Mouse (Mus musculus): ENCODE data around the gene Palld. TPM values are rescaled to one million over a fixed set of nuclear protein-coding genes. Genes with fewer than 3 reads are reported as not detected.

Palld gene
- total RNA-seq, 2 experiments from 2014 or later = 91.3 to 94.6 TPM

GRCm38 (mm10) chr8:61873994-61874393 lies 28.5 kb downstream of the Palld start:
- intact Hi-C loops (cut with DNase I) = loop anchor here (2.0 kb wide), 1 partner anchor 175 kb away; no protein-coding TSS in a partner anchor
- no peak for DNase-seq

- no peak for DNase-seq
- intact Hi-C loops (cut with DNase I) = no loop called here
These were observed 34.0 kb downstream of the Palld start for GRCm38 (mm10) chr8:61868481-61868880.

GRCm38 (mm10) chr8:61866920-61867319 lies 35.6 kb downstream of the Palld start:
- no peak for DNase-seq
- intact Hi-C loops (cut with DNase I) = no loop called here

GRCm38 (mm10) chr8:61865365-61865764 lies 37.1 kb downstream of the Palld start:
- no peak for DNase-seq
- intact Hi-C loops (cut with DNase I) = no loop called here

GRCm38 (mm10) chr8:61851270-61851669 lies 51.2 kb downstream of the Palld start:
- DNase-seq = no peak

GRCm38 (mm10) chr8:61848581-61849162 lies 53.8 kb downstream of the Palld start:
- intact Hi-C loops (cut with DNase I) = no loop called here
- no peak for DNase-seq

More at GRCm38 (mm10) chr8:61851270-61851669, 51.2 kb downstream of the Palld start:
- intact Hi-C loops (cut with DNase I) = no loop called here

GRCm38 (mm10) chr8:61847494-61847893 lies 55.0 kb downstream of the Palld start:
- DNase-seq = no peak
- intact Hi-C loops (cut with DNase I) = no loop called here

- no peak for DNase-seq
- intact Hi-C loops (cut with DNase I) = no loop called here
These were observed 57.5 kb downstream of the Palld start for GRCm38 (mm10) chr8:61844992-61845391.

GRCm38 (mm10) chr8:61844575-61844974 lies 57.9 kb downstream of the Palld start:
- intact Hi-C loops (cut with DNase I) = no loop called here
- DNase-seq = no peak

GRCm38 (mm10) chr8:61843776-61844175 lies 58.7 kb downstream of the Palld start:
- peak in 1 of 2 experiments; percentile 5 for DNase-seq
- intact Hi-C loops (cut with DNase I) = no loop called here

- intact Hi-C loops (cut with DNase I) = no loop called here
- no peak for DNase-seq
These were observed 69.3 kb downstream of the Palld start for GRCm38 (mm10) chr8:61833211-61833610.

- DNase-seq = no peak
- intact Hi-C loops (cut with DNase I) = no loop called here
These were observed 70.5 kb downstream of the Palld start for GRCm38 (mm10) chr8:61831944-61832343.

- intact Hi-C loops (cut with DNase I) = no loop called here
- DNase-seq = no peak
These were observed 71.7 kb downstream of the Palld start for GRCm38 (mm10) chr8:61830821-61831220.

- intact Hi-C loops (cut with DNase I) = no loop called here
These were observed 77.9 kb downstream of the Palld start for GRCm38 (mm10) chr8:61824563-61824962.

GRCm38 (mm10) chr8:61823157-61823556 lies 79.3 kb downstream of the Palld start:
- intact Hi-C loops (cut with DNase I) = no loop called here
- DNase-seq = no peak

More at GRCm38 (mm10) chr8:61824563-61824962, 77.9 kb downstream of the Palld start:
- no peak for DNase-seq

- intact Hi-C loops (cut with DNase I) = no loop called here
- DNase-seq = no peak
These were observed 98.7 kb downstream of the Palld start for GRCm38 (mm10) chr8:61803764-61804163.

GRCm38 (mm10) chr8:61802840-61803239 lies 99.7 kb downstream of the Palld start:
- intact Hi-C loops (cut with DNase I) = no loop called here
- no peak for DNase-seq

GRCm38 (mm10) chr8:61797391-61797947 lies 105.0 kb downstream of the Palld start:
- intact Hi-C loops (cut with DNase I) = no loop called here
- no peak for DNase-seq

GRCm38 (mm10) chr8:61796537-61797050 lies 105.9 kb downstream of the Palld start:
- DNase-seq = no peak
- intact Hi-C loops (cut with DNase I) = no loop called here

GRCm38 (mm10) chr8:61789946-61790345 lies 112.5 kb downstream of the Palld start:
- intact Hi-C loops (cut with DNase I) = no loop called here

GRCm38 (mm10) chr8:61789289-61789688 lies 113.2 kb downstream of the Palld start:
- DNase-seq = no peak
- intact Hi-C loops (cut with DNase I) = no loop called here

More at GRCm38 (mm10) chr8:61789946-61790345, 112.5 kb downstream of the Palld start:
- no peak for DNase-seq

- DNase-seq = no peak
- intact Hi-C loops (cut with DNase I) = no loop called here
These were observed 119.5 kb downstream of the Palld start for GRCm38 (mm10) chr8:61782931-61783491.

Data from gastrocnemius, postnatal 36 days (tissue).